Mouse (Mus musculus) spleen, adult 2 months (tissue): Measurements from ENCODE around the gene Minpp1.

Experiments used
- CTCF ChIP-seq: fragments of 200-500 bp; IDR thresholded peaks from 2 replicates; pipeline ENCODE4 v1.5.1; 2011; ENCODE audit warnings: mild to moderate bottlenecking, inconsistent platforms; ENCODE audit not compliant: insufficient read depth, insufficient read length, insufficient replicate concordance; ENCODE audit errors: extremely low read depth
- POLR2A ChIP-seq: fragments of 200-500 bp; IDR thresholded peaks from 2 replicates; pipeline ENCODE4 v1.6.1; 2011; ENCODE audit warnings: low read depth, low read length, inconsistent platforms

GRCm38 (mm10) chr19:32550446-32550845 lies 64.9 kb downstream of the Minpp1 start:
- TF ChIP-seq CTCF (no peak), POLR2A (no peak)
